Mouse (Mus musculus): ENCODE results near the gene Gadd45b. TPM values are rescaled to one million over a fixed set of nuclear protein-coding genes. Genes with fewer than 3 reads are reported as not detected.

The Gadd45b gene
- total and polyA plus RNA-seq, 2 experiments from 2014 or later: 22.3 to 26.8 TPM

DNA sequence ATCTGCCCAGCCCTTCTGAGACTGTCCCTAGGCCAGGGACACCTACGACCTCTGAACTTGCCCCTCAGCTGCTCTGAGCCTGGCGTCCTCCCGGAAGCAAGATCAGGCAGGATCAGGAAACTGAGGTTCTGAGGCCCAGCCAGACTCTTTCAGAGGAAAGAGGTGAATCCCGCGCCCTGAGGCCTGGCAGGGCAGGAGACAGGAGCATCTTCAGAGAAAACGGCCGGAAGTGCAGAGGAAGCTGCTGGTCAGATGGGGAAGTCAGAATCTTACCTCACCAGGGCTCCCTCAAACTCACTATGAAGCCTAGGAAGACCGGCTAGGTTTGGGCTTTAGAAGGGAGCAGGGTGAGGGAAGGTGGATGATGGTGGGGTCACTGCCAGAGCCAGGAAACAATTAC, 13.0 kb downstream of the Gadd45b start:
- TF ChIP-seq CTCF (IDR thresholded peaks at IDR 0.05; ENCODE audit: low read depth): no peak
- TF ChIP-seq EP300 (IDR thresholded peaks at IDR 0.05; ENCODE audit: low read depth): no peak
- DNase-seq (ENCODE audit: low spot score): no peak
- Histone ChIP-seq H3K4me3 (ENCODE audit: low read depth, low read length) (no peak overlapping the region), H3K4me1 (ENCODE audit: control insufficient read depth, insufficient read depth) (peaks cover 65% of the 10 kb centered on the region), H3K27ac (ENCODE audit: low read depth) (no peak overlapping the region), H3K36me3 (replicated peaks; ENCODE audit: control insufficient read depth, insufficient read depth, low read length) (no peaks in the 10 kb centered on the region), H3K9ac (replicated peaks; ENCODE audit: low read depth, low read length) (no peak overlapping the region), H3K9me3 (replicated peaks; ENCODE audit: control insufficient read depth, low read length) (no peaks in the 10 kb centered on the region), H3K4me2 (ENCODE audit: low read depth, low read length) (no peak overlapping the region), H3K27me3 (ENCODE audit: control insufficient read depth, insufficient read depth, low read length) (no peaks in the 10 kb centered on the region)
- ATAC-seq (ENCODE audit: insufficient read depth, low read depth): no peak
- 61% methylated on average over 8 of the region's 8 CpGs for WGBS

DNA sequence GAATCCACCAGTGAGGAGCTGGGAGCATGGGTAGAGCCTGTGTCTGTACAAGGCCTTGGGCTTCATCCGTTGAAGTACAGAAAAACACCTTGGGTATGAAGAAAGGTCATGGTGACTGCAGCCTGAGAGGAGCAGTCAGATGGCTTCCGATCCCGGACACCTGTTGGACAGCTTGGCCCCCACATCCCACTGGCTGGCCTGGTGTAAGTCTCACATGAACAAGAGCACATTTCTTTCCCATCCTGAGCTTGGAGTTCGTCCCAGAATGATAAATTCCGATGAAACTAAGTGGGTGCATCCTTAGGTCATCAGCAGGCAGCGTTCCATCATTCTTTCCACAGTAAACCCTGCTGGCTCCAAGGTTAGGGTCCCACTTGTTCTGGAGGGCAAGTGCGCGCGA, 13.8 kb downstream of the Gadd45b start:
- TF ChIP-seq CTCF (IDR thresholded peaks at IDR 0.05; ENCODE audit: low read depth) (no peak), EP300 (IDR thresholded peaks at IDR 0.05; ENCODE audit: low read depth) (no peak)
- Histone ChIP-seq H3K36me3 (replicated peaks; ENCODE audit: control insufficient read depth, insufficient read depth, low read length) (no peaks in the 10 kb centered on the region), H3K4me1 (ENCODE audit: control insufficient read depth, insufficient read depth) (peaks cover 64% of the 10 kb centered on the region), H3K4me3 (ENCODE audit: low read depth, low read length) (no peak overlapping the region), H3K27ac (ENCODE audit: low read depth) (no peak overlapping the region), H3K9ac (replicated peaks; ENCODE audit: low read depth, low read length) (no peak overlapping the region), H3K27me3 (ENCODE audit: control insufficient read depth, insufficient read depth, low read length) (no peaks in the 10 kb centered on the region), H3K9me3 (replicated peaks; ENCODE audit: control insufficient read depth, low read length) (no peaks in the 10 kb centered on the region), H3K4me2 (ENCODE audit: low read depth, low read length) (no peak overlapping the region)
- DNase-seq (ENCODE audit: low spot score) (peak; percentile 41), ATAC-seq (ENCODE audit: insufficient read depth, low read depth) (no peak)
- WGBS: 38% methylated on average over 9 of the region's 9 CpGs

DNA sequence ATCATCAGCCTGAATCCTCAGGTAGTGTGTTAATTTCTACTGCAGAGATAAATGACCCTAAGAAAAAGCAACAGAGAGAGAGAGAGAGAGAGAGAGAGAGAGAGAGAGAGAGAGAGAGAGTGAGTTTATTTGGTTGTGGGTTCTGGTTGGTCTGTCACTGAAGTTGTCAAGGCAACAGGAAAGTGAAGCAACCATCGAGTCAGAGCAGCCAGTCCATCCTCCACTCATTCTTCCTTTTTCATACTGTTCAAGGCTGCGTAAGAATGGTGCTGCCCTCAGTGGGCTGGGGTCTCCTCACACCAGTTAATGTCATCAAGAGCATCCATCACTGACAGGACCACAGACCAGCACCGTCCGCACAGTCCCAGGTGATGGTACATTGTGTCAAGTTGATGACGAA, 14.4 kb downstream of the Gadd45b start:
- TF ChIP-seq EP300 (IDR thresholded peaks at IDR 0.05; ENCODE audit: low read depth) (no peak), CTCF (IDR thresholded peaks at IDR 0.05; ENCODE audit: low read depth) (no peak)
- no peak overlapping the region for H3K9ac ChIP-seq (replicated peaks; ENCODE audit: low read depth, low read length)
- H3K4me2 ChIP-seq (ENCODE audit: low read depth, low read length): no peak overlapping the region
- no peak overlapping the region for H3K4me3 ChIP-seq (ENCODE audit: low read depth, low read length)
- no peak overlapping the region for H3K27ac ChIP-seq (ENCODE audit: low read depth)
- ATAC-seq (ENCODE audit: insufficient read depth, low read depth) (no peak), DNase-seq (ENCODE audit: low spot score) (no peak)
- 87% methylated on average over 5 of the region's 5 CpGs for WGBS
- no peaks in the 10 kb centered on the region for H3K36me3 ChIP-seq (replicated peaks; ENCODE audit: control insufficient read depth, insufficient read depth, low read length)
- H3K4me1 ChIP-seq (ENCODE audit: control insufficient read depth, insufficient read depth): peaks cover 63% of the 10 kb centered on the region
- H3K9me3 ChIP-seq (replicated peaks; ENCODE audit: control insufficient read depth, low read length): no peaks in the 10 kb centered on the region
- no peaks in the 10 kb centered on the region for H3K27me3 ChIP-seq (ENCODE audit: control insufficient read depth, insufficient read depth, low read length)

DNA sequence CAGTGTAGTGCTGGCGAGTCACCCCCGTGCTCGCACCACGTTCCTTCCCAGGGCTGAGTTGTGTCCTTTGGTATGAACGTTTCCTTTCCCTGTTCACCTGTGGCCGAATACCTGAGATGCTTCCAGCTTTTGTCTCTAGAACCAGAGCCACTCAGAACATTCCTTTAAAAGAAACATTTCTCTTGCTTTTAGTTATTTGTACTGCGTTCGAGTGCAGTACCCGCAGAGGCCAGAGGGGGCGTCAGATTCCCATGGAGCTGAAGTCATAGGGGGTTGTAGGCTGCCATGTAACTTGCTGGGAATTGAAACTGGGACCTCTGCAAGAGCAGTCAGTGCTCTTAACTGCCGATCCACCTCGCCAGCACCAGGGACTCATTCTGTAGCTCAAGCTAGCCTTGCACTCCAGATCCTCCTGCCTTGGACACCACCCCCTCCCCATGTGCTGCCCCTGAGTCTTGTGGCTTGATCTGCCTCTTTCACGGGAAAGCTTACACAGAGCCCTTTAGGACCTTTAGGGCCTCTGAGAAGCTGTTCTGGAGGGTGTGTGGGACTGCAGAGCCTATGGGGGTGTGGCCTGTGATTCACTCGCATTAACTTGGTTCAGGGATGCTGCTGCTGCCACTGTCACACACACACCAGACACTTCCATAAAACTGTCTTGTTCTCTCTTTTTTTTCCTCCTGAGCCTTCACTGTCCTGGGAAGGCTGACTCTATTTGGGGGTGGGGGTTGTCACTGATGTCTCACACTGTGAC, 17.0 kb downstream of the Gadd45b start:
- ATAC-seq (ENCODE audit: insufficient read depth, low read depth) (no peak; the same call in 1 of the 2 replicates), DNase-seq (ENCODE audit: low spot score) (no peak)
- Histone ChIP-seq H3K9ac (replicated peaks; ENCODE audit: low read depth, low read length) (no peak overlapping the region), H3K27ac (ENCODE audit: low read depth) (peak overlapping the region; percentile 66; the same call in 1 of the 2 replicates), H3K9me3 (replicated peaks; ENCODE audit: control insufficient read depth, low read length) (no peaks in the 10 kb centered on the region), H3K27me3 (ENCODE audit: control insufficient read depth, insufficient read depth, low read length) (no peaks in the 10 kb centered on the region), H3K4me3 (ENCODE audit: low read depth, low read length) (no peak overlapping the region), H3K36me3 (replicated peaks; ENCODE audit: control insufficient read depth, insufficient read depth, low read length) (no peaks in the 10 kb centered on the region), H3K4me1 (ENCODE audit: control insufficient read depth, insufficient read depth) (peaks cover 40% of the 10 kb centered on the region), H3K4me2 (ENCODE audit: low read depth, low read length) (no peak overlapping the region)
- peak; percentile 17; the same call in 1 of the 2 replicates for TF ChIP-seq CTCF (IDR thresholded peaks at IDR 0.05; ENCODE audit: low read depth)
- TF ChIP-seq EP300 (IDR thresholded peaks at IDR 0.05; ENCODE audit: low read depth): no peak
- WGBS: 66% methylated on average over 14 of the region's 14 CpGs

DNA sequence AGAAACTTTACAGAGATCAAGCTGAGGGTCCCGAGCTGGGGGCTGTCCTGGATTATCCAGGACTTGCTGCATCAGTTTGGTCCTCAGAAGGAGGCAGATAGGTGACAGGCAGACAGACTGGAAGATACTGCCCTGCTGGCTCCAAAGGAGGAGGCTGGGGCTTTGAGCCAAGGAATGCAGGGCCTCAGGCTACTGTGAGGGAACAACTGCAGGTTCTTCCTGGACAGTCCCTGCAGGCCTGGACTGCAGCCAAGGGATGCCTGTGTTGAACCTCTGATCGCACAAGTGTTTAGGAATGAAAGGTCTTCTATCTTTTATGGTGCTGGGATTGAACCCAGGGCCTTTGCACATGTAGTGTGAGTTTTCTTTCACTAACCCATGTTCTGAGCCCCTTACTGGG, 17.9 kb downstream of the Gadd45b start:
- Histone ChIP-seq H3K9me3 (replicated peaks; ENCODE audit: control insufficient read depth, low read length) (no peaks in the 10 kb centered on the region), H3K36me3 (replicated peaks; ENCODE audit: control insufficient read depth, insufficient read depth, low read length) (no peaks in the 10 kb centered on the region), H3K27ac (ENCODE audit: low read depth) (peak overlapping the region; percentile 66), H3K9ac (replicated peaks; ENCODE audit: low read depth, low read length) (no peak overlapping the region), H3K4me3 (ENCODE audit: low read depth, low read length) (no peak overlapping the region), H3K4me1 (ENCODE audit: control insufficient read depth, insufficient read depth) (peaks cover 36% of the 10 kb centered on the region), H3K4me2 (ENCODE audit: low read depth, low read length) (no peak overlapping the region), H3K27me3 (ENCODE audit: control insufficient read depth, insufficient read depth, low read length) (no peaks in the 10 kb centered on the region)
- ATAC-seq (ENCODE audit: insufficient read depth, low read depth) (peak; percentile 44), DNase-seq (ENCODE audit: low spot score) (peak; percentile 62)
- 16% methylated on average over 2 of the region's 2 CpGs for WGBS
- TF ChIP-seq EP300 (IDR thresholded peaks at IDR 0.05; ENCODE audit: low read depth) (no peak), CTCF (IDR thresholded peaks at IDR 0.05; ENCODE audit: low read depth) (no peak; the same call in 1 of the 2 replicates)

DNA sequence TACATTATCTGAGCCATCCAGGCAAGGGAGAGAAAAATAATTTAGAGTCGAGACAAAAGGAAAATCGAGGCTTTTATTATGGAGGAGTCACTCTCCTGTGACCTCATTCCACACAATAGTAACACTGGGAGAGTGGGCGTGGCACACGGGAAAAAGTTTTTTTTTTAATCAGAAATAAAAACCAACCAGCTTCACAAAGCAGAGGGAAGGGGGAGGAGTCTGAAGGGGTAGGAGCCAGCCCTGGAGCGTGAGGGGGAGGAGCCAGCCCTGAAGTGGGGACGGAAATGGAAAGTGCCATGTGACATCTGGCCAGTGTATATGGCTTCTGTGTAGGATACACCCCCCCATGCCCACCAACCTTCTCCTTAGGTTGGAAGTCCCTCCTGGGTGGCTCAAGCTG, 18.7 kb downstream of the Gadd45b start:
- 18% methylated on average over 6 of the region's 6 CpGs for WGBS
- H3K4me1 ChIP-seq (ENCODE audit: control insufficient read depth, insufficient read depth): peaks cover 30% of the 10 kb centered on the region
- no peak overlapping the region for H3K4me2 ChIP-seq (ENCODE audit: low read depth, low read length)
- no peak overlapping the region for H3K9ac ChIP-seq (replicated peaks; ENCODE audit: low read depth, low read length)
- ATAC-seq (ENCODE audit: insufficient read depth, low read depth) (peak; percentile 74), DNase-seq (ENCODE audit: low spot score) (peak; percentile 88)
- TF ChIP-seq EP300 (IDR thresholded peaks at IDR 0.05; ENCODE audit: low read depth) (no peak), CTCF (IDR thresholded peaks at IDR 0.05; ENCODE audit: low read depth) (no peak)
- no peaks in the 10 kb centered on the region for H3K9me3 ChIP-seq (replicated peaks; ENCODE audit: control insufficient read depth, low read length)
- H3K36me3 ChIP-seq (replicated peaks; ENCODE audit: control insufficient read depth, insufficient read depth, low read length): no peaks in the 10 kb centered on the region
- no peak overlapping the region for H3K4me3 ChIP-seq (ENCODE audit: low read depth, low read length)
- no peaks in the 10 kb centered on the region for H3K27me3 ChIP-seq (ENCODE audit: control insufficient read depth, insufficient read depth, low read length)
- peak overlapping the region; percentile 66 for H3K27ac ChIP-seq (ENCODE audit: low read depth)

Data from heart, postnatal 0 days (tissue).